Mouse (Mus musculus) kidney, embryonic 14.5 days (tissue): ENCODE data around the gene Ficd. TPM values are rescaled to one million over a fixed set of nuclear protein-coding genes. Genes with fewer than 3 reads are reported as not detected.
"Not testable (repeated sequence)": the region's sequence is repeated elsewhere in the genome, so short reads cannot be mapped to it uniquely, and the experiment has no call there.

Experiments
- ATAC-seq: fragments of 200-750 bp; cut with Nextera tagmentation; 2 replicates; pipeline ENCODE4 v1.8.0; 2017; ENCODE audit warnings: moderate number of reproducible peaks, mild to moderate bottlenecking, moderate TSS enrichment, moderate library complexity; ENCODE audit not compliant: low FRiP score, low TSS enrichment
- H3K27ac ChIP-seq: fragments of 300-500 bp; sonication (generic); 2 replicates; pipeline ENCODE4 v1.5.1; 2014; ENCODE audit warnings: low read depth, mild to moderate bottlenecking, low read length, moderate library complexity, mixed read lengths
- H3K27me3 ChIP-seq: fragments of 300-500 bp; sonication (generic); 2 replicates; pipeline ENCODE4 v1.6.1; 2014; ENCODE audit warnings: mild to moderate bottlenecking, low read length; ENCODE audit not compliant: control insufficient read depth, insufficient read depth
- H3K36me3 ChIP-seq: fragments of 300-500 bp; sonication (generic); 2 replicates; pipeline ENCODE4 v1.6.1; 2014; ENCODE audit warnings: low read length, mixed read lengths; ENCODE audit not compliant: control insufficient read depth, insufficient read depth
- H3K4me1 ChIP-seq: fragments of 300-500 bp; sonication (generic); 2 replicates; pipeline ENCODE4 v1.6.1; 2014; ENCODE audit warnings: low read length, mixed read lengths; ENCODE audit not compliant: control insufficient read depth, insufficient read depth
- H3K4me2 ChIP-seq: fragments of 300-500 bp; sonication (generic); replicated peaks from 2 replicates; pipeline ENCODE4 v1.6.1; 2014; ENCODE audit warnings: low read depth, mild to moderate bottlenecking, low read length
- H3K4me3 ChIP-seq: fragments of 300-500 bp; sonication (generic); 2 replicates; pipeline ENCODE4 v1.5.1; 2014; ENCODE audit warnings: mild to moderate bottlenecking, low read length
- H3K9ac ChIP-seq: fragments of 300-500 bp; sonication (generic); 2 replicates; pipeline ENCODE4 v1.6.1; 2014; ENCODE audit warnings: low read depth, mild to moderate bottlenecking, low read length, moderate library complexity
- H3K9me3 ChIP-seq: fragments of 300-500 bp; sonication (generic); 2 replicates; pipeline ENCODE4 v1.6.1; 2016; ENCODE audit warnings: low read length; ENCODE audit not compliant: control insufficient read depth
- WGBS: fragments of 180-500 bp; shearing (Covaris S2); extraction: QIAGEN DNeasy Blood & Tissue Kit; methylation state at CpG from one replicate; pipeline ENCODE4 v1.1.7; 2014; 5-methylcytosine and 5-hydroxymethylcytosine counted together
- polyA plus RNA-seq: library from polyadenylated mRNA; unstranded; fragments of >200 nt; fragmentation: Nextera tagmentation; extraction: Ambion mirVana; gene quantifications from 2 replicates; pipeline ENCODE4 v1.2.1, GENCODE M21; 2014

Gene Ficd
- polyA plus RNA-seq, 1 experiment from 2014 or later = 4.3 TPM

DNA sequence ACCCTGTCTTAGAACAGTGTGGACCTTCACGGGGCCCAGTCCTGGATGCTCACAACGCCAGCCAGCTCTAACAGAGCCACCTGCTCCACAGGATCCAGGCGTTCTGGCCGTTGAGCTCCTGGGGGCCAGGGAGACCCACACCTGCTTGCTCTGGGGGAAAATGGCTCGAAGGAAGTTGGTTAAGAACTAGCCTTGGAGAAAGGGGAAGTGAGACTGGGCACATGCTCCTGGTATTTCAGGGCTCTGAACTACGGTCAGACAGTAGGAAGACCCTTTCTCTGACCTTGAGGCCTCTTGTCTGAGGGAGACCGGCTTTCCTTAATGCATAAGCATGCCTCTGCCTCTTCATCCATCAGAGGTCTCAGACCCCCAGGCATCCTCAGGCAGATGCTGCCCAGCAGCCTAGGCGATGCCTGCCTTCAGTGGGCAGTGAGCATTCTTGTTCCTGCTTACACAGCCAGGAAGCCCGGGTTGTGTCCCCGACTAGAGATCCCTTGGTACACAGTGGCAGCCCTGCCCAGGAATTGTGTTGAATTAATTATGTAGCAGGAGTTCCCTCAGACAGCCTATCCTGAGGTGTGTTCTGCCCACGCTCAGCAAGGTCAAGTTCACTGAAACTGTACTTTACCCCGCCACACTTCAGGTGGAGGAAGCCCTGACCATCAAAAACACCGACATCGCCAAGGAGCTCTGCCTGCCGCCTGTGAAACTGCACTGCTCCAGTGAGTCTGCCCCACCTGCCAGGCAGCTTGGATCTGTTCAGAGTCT, 40.7 kb downstream of the Ficd start:
- Histone ChIP-seq H3K27me3 (no peaks in the 10 kb centered on the region), H3K4me3 (no peak overlapping the region), H3K27ac (no peak overlapping the region), H3K4me1 (peaks cover 6% of the 10 kb centered on the region; the same call in 1 of the 2 replicates), H3K36me3 (peaks cover 29% of the 10 kb centered on the region), H3K9me3 (no peaks in the 10 kb centered on the region), H3K4me2 (no peak overlapping the region), H3K9ac (no peak overlapping the region)
- ATAC-seq = no peak
- 89% methylated on average over 15 of the region's 15 CpGs for WGBS

GRCm38 (mm10) chr5:113776896-113777226, 41.3 kb downstream of the Ficd start:
- Histone ChIP-seq H3K27ac (no peak overlapping the region), H3K4me3 (no peak overlapping the region), H3K9ac (no peak overlapping the region), H3K27me3 (no peaks in the 10 kb centered on the region), H3K4me1 (peaks cover 6% of the 10 kb centered on the region; the same call in 1 of the 2 replicates), H3K9me3 (no peaks in the 10 kb centered on the region), H3K4me2 (no peak overlapping the region), H3K36me3 (peaks cover 29% of the 10 kb centered on the region)
- WGBS = 87% methylated on average over 8 of the region's 8 CpGs
- no peak for ATAC-seq

DNA sequence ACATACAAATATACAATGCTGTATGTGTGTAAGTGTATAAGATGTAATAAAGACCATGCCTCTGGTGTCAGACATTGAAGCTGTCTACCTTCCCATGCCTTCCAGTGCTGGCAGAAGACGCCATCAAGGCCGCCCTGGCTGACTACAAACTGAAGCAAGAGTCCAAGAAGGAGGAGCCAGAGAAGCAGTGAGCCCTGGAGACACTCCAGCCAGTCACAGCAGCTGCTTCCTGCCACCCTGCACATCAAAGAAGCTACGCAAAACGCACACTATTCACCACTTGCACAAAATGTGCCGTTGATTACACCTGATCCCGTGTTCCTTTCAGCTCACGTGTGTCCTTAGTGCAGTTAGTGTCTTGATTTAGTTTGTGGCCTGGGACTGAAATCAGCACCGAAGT, 42.1 kb downstream of the Ficd start:
- H3K27me3 ChIP-seq, H3K9ac ChIP-seq, H3K9me3 ChIP-seq, H3K27ac ChIP-seq, H3K4me2 ChIP-seq, ATAC-seq, H3K4me3 ChIP-seq, H3K4me1 ChIP-seq: not testable (repeated sequence)
- H3K36me3 ChIP-seq = peaks cover 29% of the 10 kb centered on the region
- 93% methylated on average over 8 of the region's 8 CpGs for WGBS

DNA sequence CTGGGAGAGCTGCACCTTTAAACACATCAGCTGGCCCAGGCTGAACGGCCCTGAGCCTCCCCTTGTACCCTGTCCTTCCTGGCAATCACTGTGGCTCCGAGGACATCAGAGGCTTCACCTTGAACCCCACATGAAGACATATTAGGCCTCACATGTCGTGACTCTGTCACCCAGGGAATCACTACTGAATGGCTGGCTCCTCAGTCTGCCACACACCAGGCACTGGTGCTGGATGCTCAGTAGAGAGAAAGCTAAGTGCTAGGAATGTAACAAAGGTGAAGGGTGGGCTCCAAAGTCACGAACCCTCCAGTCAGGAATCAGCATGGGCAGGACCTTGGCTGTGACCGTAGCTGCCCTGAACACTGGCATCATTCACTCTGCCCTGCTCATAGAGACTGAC, 44.0 kb downstream of the Ficd start:
- peaks cover 26% of the 10 kb centered on the region for H3K36me3 ChIP-seq
- no peak overlapping the region for H3K4me2 ChIP-seq
- 70% methylated on average over 5 of the region's 5 CpGs for WGBS
- H3K9ac ChIP-seq = no peak overlapping the region
- H3K27ac ChIP-seq = no peak overlapping the region
- no peaks in the 10 kb centered on the region for H3K27me3 ChIP-seq
- no peak for ATAC-seq
- no peak overlapping the region for H3K4me3 ChIP-seq
- H3K4me1 ChIP-seq = peaks cover 9% of the 10 kb centered on the region
- no peaks in the 10 kb centered on the region for H3K9me3 ChIP-seq

DNA sequence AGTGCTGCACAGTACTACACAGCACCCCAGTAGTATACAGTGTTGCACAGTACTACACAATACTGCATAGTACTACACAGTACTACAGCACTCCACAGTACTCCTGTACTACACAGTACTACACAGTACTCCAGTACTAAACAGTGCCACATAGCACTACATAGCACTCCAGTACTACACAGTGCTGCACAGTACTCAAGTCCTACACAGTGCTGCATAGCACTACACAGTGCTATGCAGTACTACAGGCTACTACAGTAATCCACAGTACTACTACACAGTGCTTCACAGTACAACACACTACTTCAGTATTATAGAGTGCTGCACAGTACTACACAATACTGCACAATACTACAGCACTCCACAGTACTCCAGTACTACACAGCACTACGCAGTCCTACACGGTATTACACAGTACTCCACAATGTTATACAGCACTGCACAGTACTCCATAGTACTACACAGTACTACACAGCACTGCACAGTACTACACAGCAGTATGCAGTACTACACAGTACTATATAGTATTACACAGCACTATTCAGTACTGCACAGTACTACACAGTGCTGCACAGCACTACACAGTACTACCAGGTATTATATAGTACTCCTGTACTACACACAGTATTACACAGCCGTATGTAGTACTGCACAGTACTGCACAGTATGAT, 44.6 kb downstream of the Ficd start:
- no peak overlapping the region for H3K4me2 ChIP-seq
- no peaks in the 10 kb centered on the region for H3K27me3 ChIP-seq
- H3K27ac ChIP-seq = no peak overlapping the region
- no peak overlapping the region for H3K4me3 ChIP-seq
- no peak for ATAC-seq
- peaks cover 9% of the 10 kb centered on the region for H3K4me1 ChIP-seq
- H3K9ac ChIP-seq = no peak overlapping the region
- H3K9me3 ChIP-seq = no peaks in the 10 kb centered on the region
- H3K36me3 ChIP-seq = peaks cover 20% of the 10 kb centered on the region
- 92% methylated on average over 3 of the region's 3 CpGs for WGBS

DNA sequence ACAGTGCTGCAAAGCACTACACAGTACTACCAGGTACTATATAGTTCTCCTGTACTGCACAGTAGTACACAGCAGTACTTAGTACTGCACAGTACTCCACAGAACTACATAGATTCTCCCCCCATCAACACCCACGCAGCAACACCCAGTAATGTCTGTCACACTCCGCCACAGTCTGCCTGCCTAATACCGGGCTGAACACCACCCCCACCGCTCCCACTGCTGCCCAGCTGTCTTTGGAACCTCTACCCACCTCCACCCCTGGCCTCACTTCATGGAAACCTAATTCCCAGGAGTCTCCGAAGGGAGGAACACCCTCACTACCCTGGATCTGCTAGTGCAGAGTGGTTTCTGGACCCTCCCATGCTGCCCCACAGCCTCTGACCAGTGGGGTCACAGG, 45.2 kb downstream of the Ficd start:
- 71% methylated on average over 5 of the region's 5 CpGs for WGBS
- no peak overlapping the region for H3K9ac ChIP-seq
- no peak overlapping the region for H3K4me2 ChIP-seq
- no peaks in the 10 kb centered on the region for H3K27me3 ChIP-seq
- peaks cover 15% of the 10 kb centered on the region for H3K36me3 ChIP-seq
- no peak for ATAC-seq
- peaks cover 9% of the 10 kb centered on the region for H3K4me1 ChIP-seq
- no peaks in the 10 kb centered on the region for H3K9me3 ChIP-seq
- H3K4me3 ChIP-seq = no peak overlapping the region
- H3K27ac ChIP-seq = no peak overlapping the region

DNA sequence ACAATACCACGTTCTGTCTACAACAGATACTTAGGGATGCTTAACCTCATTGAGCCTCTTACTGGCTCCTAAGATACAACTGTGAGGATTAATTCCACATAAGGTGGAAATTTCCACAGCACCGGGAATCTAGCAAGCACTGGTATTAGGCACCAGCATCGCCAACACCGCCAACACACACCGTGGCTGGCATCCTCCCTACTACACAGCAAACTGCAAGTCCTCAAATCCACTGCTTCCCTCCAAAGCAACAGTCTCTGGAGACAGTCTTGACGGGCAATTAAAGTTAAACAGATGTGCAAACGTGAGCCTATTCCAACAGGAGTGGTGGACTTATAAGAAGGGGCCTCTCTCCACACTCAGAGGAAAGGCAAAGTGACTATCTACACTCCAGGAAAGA, 45.7 kb downstream of the Ficd start:
- Histone ChIP-seq H3K9ac (no peak overlapping the region), H3K4me1 (peaks cover 9% of the 10 kb centered on the region), H3K9me3 (no peaks in the 10 kb centered on the region), H3K27ac (no peak overlapping the region), H3K36me3 (peaks cover 10% of the 10 kb centered on the region), H3K4me2 (no peak overlapping the region), H3K27me3 (no peaks in the 10 kb centered on the region), H3K4me3 (no peak overlapping the region)
- 73% methylated on average over 7 of the region's 7 CpGs for WGBS
- ATAC-seq = no peak

GRCm38 (mm10) chr5:113781875-113782274, 46.3 kb downstream of the Ficd start:
- H3K36me3 ChIP-seq = peaks cover 4% of the 10 kb centered on the region
- no peak overlapping the region for H3K4me3 ChIP-seq
- no peak overlapping the region for H3K27ac ChIP-seq
- no peak for ATAC-seq
- H3K4me1 ChIP-seq = peaks cover 9% of the 10 kb centered on the region
- H3K4me2 ChIP-seq = no peak overlapping the region
- H3K9me3 ChIP-seq = no peaks in the 10 kb centered on the region
- WGBS = 77% methylated on average over 7 of the region's 7 CpGs
- no peaks in the 10 kb centered on the region for H3K27me3 ChIP-seq
- H3K9ac ChIP-seq = no peak overlapping the region

- Histone ChIP-seq H3K4me1 (peaks cover 9% of the 10 kb centered on the region), H3K9ac (no peak overlapping the region), H3K27ac (peak overlapping the region; percentile 83; the same call in 1 of the 2 replicates), H3K27me3 (no peaks in the 10 kb centered on the region), H3K9me3 (no peaks in the 10 kb centered on the region), H3K36me3 (no peaks in the 10 kb centered on the region), H3K4me2 (no peak overlapping the region), H3K4me3 (no peak overlapping the region)
- no peak for ATAC-seq
- WGBS = 83% methylated on average over 7 of the region's 7 CpGs
These were observed 47.0 kb downstream of the Ficd start for GRCm38 (mm10) chr5:113782624-113783023.
